Mouse (Mus musculus) spleen, postnatal 14 days (tissue): ENCODE measurements around the gene Rabgap1l.

Experiments
- DNase-seq, 2 experiments: peaks; one replicate each; pipeline ENCODE4 v3.0.0; 2021 to 2022; ENCODE audit warnings: low spot score in 2 of 2

Gene Rabgap1l

GRCm38 (mm10) chr1:160247473-160247872 is 545.5 kb downstream of the Rabgap1l start:
- peak; percentile 13 to 37 for DNase-seq

- no peak for DNase-seq
Observed at GRCm38 (mm10) chr1:160246844-160247243, 546.2 kb downstream of the Rabgap1l start.

GRCm38 (mm10) chr1:160245954-160246353 is 547.1 kb downstream of the Rabgap1l start:
- DNase-seq = no peak

- DNase-seq = no peak
Observed at GRCm38 (mm10) chr1:160244689-160245088, 548.3 kb downstream of the Rabgap1l start.

GRCm38 (mm10) chr1:160240091-160240490 is 552.9 kb downstream of the Rabgap1l start:
- DNase-seq = no peak

- DNase-seq = no peak
Observed at GRCm38 (mm10) chr1:160238852-160239443, 554.1 kb downstream of the Rabgap1l start.

- no peak for DNase-seq
Observed at GRCm38 (mm10) chr1:160237981-160238380, 555.0 kb downstream of the Rabgap1l start.

- peak in 1 of 2 experiments; percentile 36 for DNase-seq
Observed at GRCm38 (mm10) chr1:160233921-160234320, 559.1 kb downstream of the Rabgap1l start.

GRCm38 (mm10) chr1:160232113-160232512 is 560.9 kb downstream of the Rabgap1l start:
- no peak for DNase-seq

- DNase-seq = no peak
Observed at GRCm38 (mm10) chr1:160231013-160231412, 562.0 kb downstream of the Rabgap1l start.

- DNase-seq = no peak
Observed at GRCm38 (mm10) chr1:160227850-160228249, 565.2 kb downstream of the Rabgap1l start.

GRCm38 (mm10) chr1:160227196-160227595 is 565.8 kb downstream of the Rabgap1l start:
- no peak for DNase-seq

GRCm38 (mm10) chr1:160224093-160224492 is 568.9 kb downstream of the Rabgap1l start:
- DNase-seq = no peak

GRCm38 (mm10) chr1:160217898-160218297 is 575.1 kb downstream of the Rabgap1l start:
- no peak for DNase-seq

- no peak for DNase-seq
Observed at GRCm38 (mm10) chr1:160214171-160214570, 578.8 kb downstream of the Rabgap1l start.

- peak; percentile 100 for DNase-seq
Observed at GRCm38 (mm10) chr1:160212703-160213669, 580.0 kb downstream of the Rabgap1l start, which contains the start of gene Cacybp. TSS of gene Cacybp (minus strand) at chr1:160212875.

- no peak for DNase-seq
Observed at GRCm38 (mm10) chr1:160212123-160212691, 580.8 kb downstream of the Rabgap1l start.

- no peak for DNase-seq
Observed at GRCm38 (mm10) chr1:160211597-160212122, 581.4 kb downstream of the Rabgap1l start.

GRCm38 (mm10) chr1:160210566-160210965 is 582.4 kb downstream of the Rabgap1l start:
- DNase-seq = no peak

GRCm38 (mm10) chr1:160209844-160210243 is 583.2 kb downstream of the Rabgap1l start:
- no peak for DNase-seq

- DNase-seq = no peak
Observed at GRCm38 (mm10) chr1:160205486-160205885, 587.5 kb downstream of the Rabgap1l start.

GRCm38 (mm10) chr1:160195337-160195663 is 597.7 kb downstream of the Rabgap1l start:
- DNase-seq = no peak
